ENCODE assay signal across 10 mouse cellular contexts in the genomic region with DNA sequence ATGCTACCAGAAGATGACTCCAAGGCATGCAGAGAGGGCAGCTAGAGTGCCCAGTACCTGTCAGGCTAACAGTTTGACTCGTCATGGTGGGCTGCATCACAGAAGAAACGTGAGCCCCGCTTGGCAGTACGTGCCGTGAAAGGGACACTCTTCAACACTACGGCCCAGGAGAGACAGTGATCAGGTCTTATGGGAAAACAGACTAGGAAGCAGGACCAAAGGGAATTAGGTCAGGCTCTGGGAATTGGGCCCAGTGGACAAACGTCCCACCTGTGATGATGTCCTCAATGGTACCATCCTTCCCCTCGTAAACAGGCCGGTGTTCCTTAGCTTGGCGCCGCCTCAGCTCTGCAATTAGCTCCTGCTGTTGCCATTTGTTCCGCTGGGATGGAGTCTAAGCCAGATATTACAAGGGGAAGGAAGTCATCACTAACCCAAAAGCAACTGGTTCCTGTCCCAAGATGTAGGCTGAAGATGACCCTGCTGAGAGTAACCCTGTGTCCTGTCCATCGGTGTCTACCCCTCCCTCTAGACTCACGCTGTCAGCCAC. TPM values are rescaled to one million over a fixed set of nuclear protein-coding genes. Genes with fewer than 3 reads are reported as not detected.
DNase-seq lines count a peak whose midpoint lies in the region; ATAC-seq and TF ChIP-seq lines count a peak whose summit lies in the region.
"Had no signal": no experiment of that assay in that cellular context is flagged by ENCODE, and none has a peak within 500 bp of the region (broad histone marks: within the 10 kb centered on the region; RNA-seq: fewer than 3 reads in every experiment).

No protein-coding gene starts in this region.

- H3K27me3 ChIP-seq in heart, postnatal 0 days (ENCODE audit: control insufficient read depth, insufficient read depth, low read length) = no peaks in the 10 kb centered on the region
- H3K27me3 ChIP-seq in cerebellum, adult 2 months (ENCODE audit: control insufficient read depth, insufficient read depth, low read length) = no peaks in the 10 kb centered on the region

- H3K4me1 ChIP-seq in heart, postnatal 0 days (ENCODE audit: control insufficient read depth, insufficient read depth) = peaks cover 6% of the 10 kb centered on the region; the same call in 1 of the 2 replicates
- peaks cover 30% of the 10 kb centered on the region for H3K4me1 ChIP-seq in cerebellum, adult 2 months (ENCODE audit: control insufficient read depth, insufficient read depth, low read length)

- no peak for DNase-seq in heart, postnatal 0 days (ENCODE audit: low spot score)
- DNase-seq in heart, postnatal 14 days = no peak
- DNase-seq in brain, adult 2 months (ENCODE audit: low read depth, low spot score) = peak; percentile 77
- DNase-seq in cerebellum, adult 2 months = peak; percentile 68 to 78
- peak; percentile 45 for DNase-seq in kidney, postnatal 10 days
- DNase-seq in right cerebral cortex, adult 18-20 months = no peak
- DNase-seq in yolk sac, embryonic 10.5 days (ENCODE audit: low spot score) = no peak
- DNase-seq: adrenal gland, adult 8-10 months; thymus, postnatal 25 days had no signal

- intact Hi-C loops in heart, postnatal 14 days (cut with DNase I) = no loop called here

- ATAC-seq in heart, postnatal 0 days (ENCODE audit: insufficient read depth, low read depth) = no peak
- ATAC-seq: inflammation-experienced regulatory T-cells, adult 6 months had no signal

- peaks cover 94% of the 10 kb centered on the region for H3K36me3 ChIP-seq in heart, postnatal 0 days (replicated peaks; ENCODE audit: control insufficient read depth, insufficient read depth, low read length)

- no peak overlapping the region for H3K4me3 ChIP-seq in heart, postnatal 0 days (ENCODE audit: low read depth, low read length)
- peak overlapping the region; percentile 35 for H3K4me3 ChIP-seq in cerebellum, adult 2 months (replicated peaks; ENCODE audit: insufficient read depth, low read depth, low read length)

- WGBS in heart, postnatal 0 days = 73% methylated on average over 14 of the region's 14 CpGs
- 14% methylated on average over 14 of the region's 14 CpGs for WGBS in cerebellum, adult 2 months

- no peak overlapping the region for H3K4me2 ChIP-seq in heart, postnatal 0 days (ENCODE audit: low read depth, low read length)

- no peaks in the 10 kb centered on the region for H3K9me3 ChIP-seq in heart, postnatal 0 days (replicated peaks; ENCODE audit: control insufficient read depth, low read length)

- no peak overlapping the region for H3K9ac ChIP-seq in heart, postnatal 0 days (replicated peaks; ENCODE audit: low read depth, low read length)

- H3K27ac ChIP-seq in heart, postnatal 0 days (ENCODE audit: low read depth) = peak overlapping the region; percentile 56
- peak overlapping the region; percentile 91 for H3K27ac ChIP-seq in cerebellum, adult 2 months (ENCODE audit: insufficient read depth, low read length)

- TF ChIP-seq POLR2A in cerebellum, adult 2 months (IDR thresholded peaks at IDR 0.05; ENCODE audit: borderline replicate concordance, insufficient read depth, low read length) = no peak

- TF ChIP-seq EP300 in heart, postnatal 0 days (IDR thresholded peaks at IDR 0.05; ENCODE audit: low read depth) = no peak

- no peak for TF ChIP-seq CTCF in heart, postnatal 0 days (IDR thresholded peaks at IDR 0.05; ENCODE audit: low read depth)
- TF ChIP-seq CTCF in cerebellum, adult 2 months (IDR thresholded peaks at IDR 0.05; ENCODE audit: borderline replicate concordance, insufficient read depth, low read depth, low read length) = 0 out of 2 replicates have a peak, but pooled peaks have one; percentile 14

RNA-seq across cellular contexts. Expression of gene Fam186b, which starts 23.2 kb away (rescaled TPM):
- not detected in 2 replicates for total RNA-seq in heart, postnatal 0 days (2014; rRNA removed; ENCODE audit: low replicate concordance)
- polyA plus RNA-seq in heart, postnatal 0 days (2015; fragmentation: Nextera tagmentation; extraction: Ambion mirVana) = 0.07 and 0.22 TPM in 2 replicates
- total RNA-seq in heart, postnatal 14 days (2021) = not detected
- 1.1 and 1.9 TPM in 2 replicates for polyA plus RNA-seq in cerebellum, adult 2 months (2012; rRNA removed)

RNA-seq across cellular contexts. Expression of gene Prpf40b, which starts 24.0 kb away (rescaled TPM):
- total RNA-seq in heart, postnatal 0 days (2014; rRNA removed; ENCODE audit: low replicate concordance) = 25.4 and 26.9 TPM in 2 replicates
- polyA plus RNA-seq in heart, postnatal 0 days (2015; fragmentation: Nextera tagmentation; extraction: Ambion mirVana) = 27.4 and 29.3 TPM in 2 replicates
- 10 to 100 TPM; 25.5 to 26.3 TPM for total RNA-seq in heart, postnatal 14 days (2021)
- 141 and 152 TPM in 2 replicates for polyA plus RNA-seq in cerebellum, adult 2 months (2012; rRNA removed)

RNA-seq across cellular contexts. Expression of gene Fmnl3, which starts 51.3 kb away (rescaled TPM):
- 18.2 and 21.6 TPM in 2 replicates for total RNA-seq in heart, postnatal 0 days (2014; rRNA removed; ENCODE audit: low replicate concordance)
- 10.1 and 12.1 TPM in 2 replicates for polyA plus RNA-seq in heart, postnatal 0 days (2015; fragmentation: Nextera tagmentation; extraction: Ambion mirVana)
- 10 to 100 TPM; 29.4 to 29.7 TPM for total RNA-seq in heart, postnatal 14 days (2021)
- polyA plus RNA-seq in cerebellum, adult 2 months (2012; rRNA removed) = 10.0 and 10.7 TPM in 2 replicates

Comparison
In these comparisons a context has a peak if more than half of its experiments do, and no peak if none do; other contexts are left out.
1. DNase-seq: peak in brain, adult 2 months (single experiment), cerebellum, adult 2 months (2 of 2) and kidney, postnatal 10 days (single experiment); none in heart, postnatal 0 days (single experiment), heart, postnatal 14 days (0 of 2), right cerebral cortex, adult 18-20 months (single experiment) and yolk sac, embryonic 10.5 days (single experiment).